17 mouse cellular contexts compared by ENCODE assay signal in genomic region chr19:41723337-41723736, GRCm38 (mm10).
"Had no signal": no experiment of that assay in that cellular context is flagged by ENCODE, and none has a peak within 500 bp of the region (broad histone marks: within the 10 kb centered on the region; RNA-seq: fewer than 3 reads in every experiment).

No protein-coding gene starts in this region.

- ATAC-seq: liver, postnatal 0 days had no signal

- H3K27me3 ChIP-seq: liver, embryonic 13.5 days; lung, embryonic 15.5 days; stomach, embryonic 15.5 days had no signal

- H3K36me3 ChIP-seq: limb, embryonic 12.5 days; liver, embryonic 13.5 days; lung, embryonic 15.5 days; stomach, embryonic 15.5 days had no signal

- H3K4me3 ChIP-seq: layer of hippocampus, adult 2 months; limb, embryonic 12.5 days; liver, embryonic 13.5 days; lung, embryonic 15.5 days; megakaryocyte, embryonic 14.5 days; neural tube, embryonic 12.5 days; stomach, embryonic 15.5 days had no signal

- H3K27ac ChIP-seq: layer of hippocampus, adult 2 months; limb, embryonic 12.5 days; liver, embryonic 13.5 days; lung, embryonic 15.5 days; macrophage; neural tube, embryonic 12.5 days; stomach, embryonic 15.5 days had no signal

- H3K4me2 ChIP-seq: limb, embryonic 12.5 days; liver, embryonic 13.5 days; lung, embryonic 15.5 days; midbrain, embryonic 11.5 days; neural tube, embryonic 12.5 days; stomach, embryonic 15.5 days had no signal

- H3K4me1 ChIP-seq: liver, embryonic 13.5 days; lung, embryonic 15.5 days had no signal

- DNase-seq: kidney, adult 9 months; kidney, postnatal 4 days; liver; liver, embryonic 13.5 days; liver, postnatal 0 days; lung, postnatal 14 days; right cerebral cortex, postnatal 14 days; thymus, adult 2 months; thymus, postnatal 25 days had no signal

- H3K9ac ChIP-seq: limb, embryonic 12.5 days; liver, embryonic 13.5 days; liver, postnatal 0 days; lung, embryonic 15.5 days; neural tube, embryonic 12.5 days; stomach, embryonic 15.5 days had no signal

- H3K9me3 ChIP-seq: limb, embryonic 12.5 days; liver, embryonic 13.5 days; lung, embryonic 15.5 days; megakaryocyte, embryonic 14.5 days; neural tube, embryonic 12.5 days; stomach, embryonic 15.5 days had no signal
